Mouse (Mus musculus) neural tube, embryonic 13.5 days (tissue): ENCODE measurements at regions not wholly inside any gene's neighbourhood (a gene's known extent, or its start where the extent isn't known, plus 50 kb on each side); places are given as distances from the start of the nearest gene placed in this dataset.

ENCODE experiments used
- ATAC-seq: fragments of 200-750 bp; cut with Nextera tagmentation; 2 replicates; pipeline ENCODE4 v1.8.0; 2017; ENCODE audit warnings: low read depth, mild to moderate bottlenecking, moderate TSS enrichment, moderate library complexity
- H3K27ac ChIP-seq: fragments of 300-500 bp; sonication (generic); replicated peaks from 2 replicates; pipeline ENCODE4 v1.5.1; 2015; ENCODE audit warnings: moderate library complexity, mild to moderate bottlenecking, inconsistent platforms
- H3K27me3 ChIP-seq: fragments of 300-500 bp; sonication (generic); 2 replicates; pipeline ENCODE4 v1.6.1; 2015; ENCODE audit warnings: mild to moderate bottlenecking, inconsistent platforms
- H3K36me3 ChIP-seq: fragments of 300-500 bp; sonication (generic); 2 replicates; pipeline ENCODE4 v1.6.1; 2015; ENCODE audit warnings: mild to moderate bottlenecking, inconsistent platforms
- H3K4me1 ChIP-seq: fragments of 300-500 bp; sonication (generic); replicated peaks from 2 replicates; pipeline ENCODE4 v1.6.1; 2015; ENCODE audit warnings: inconsistent platforms
- H3K4me2 ChIP-seq: fragments of 300-500 bp; sonication (generic); 2 replicates; pipeline ENCODE4 v1.6.1; 2015; ENCODE audit warnings: inconsistent platforms, mild to moderate bottlenecking, moderate library complexity
- H3K4me3 ChIP-seq: fragments of 300-500 bp; sonication (generic); 2 replicates; pipeline ENCODE4 v1.5.1; 2015; ENCODE audit warnings: mild to moderate bottlenecking, inconsistent platforms
- H3K9ac ChIP-seq: fragments of 300-500 bp; sonication (generic); 2 replicates; pipeline ENCODE4 v1.6.1; 2015; ENCODE audit warnings: moderate library complexity, mild to moderate bottlenecking, inconsistent platforms
- H3K9me3 ChIP-seq: fragments of 300-500 bp; sonication (generic); 2 replicates; pipeline ENCODE4 v1.6.1; 2016; ENCODE audit warnings: inconsistent platforms
- WGBS: fragments of 180-500 bp; shearing (Covaris S2); methylation state at CpG from one replicate; pipeline ENCODE4 v1.1.7; 2015; 5-methylcytosine and 5-hydroxymethylcytosine counted together

DNA sequence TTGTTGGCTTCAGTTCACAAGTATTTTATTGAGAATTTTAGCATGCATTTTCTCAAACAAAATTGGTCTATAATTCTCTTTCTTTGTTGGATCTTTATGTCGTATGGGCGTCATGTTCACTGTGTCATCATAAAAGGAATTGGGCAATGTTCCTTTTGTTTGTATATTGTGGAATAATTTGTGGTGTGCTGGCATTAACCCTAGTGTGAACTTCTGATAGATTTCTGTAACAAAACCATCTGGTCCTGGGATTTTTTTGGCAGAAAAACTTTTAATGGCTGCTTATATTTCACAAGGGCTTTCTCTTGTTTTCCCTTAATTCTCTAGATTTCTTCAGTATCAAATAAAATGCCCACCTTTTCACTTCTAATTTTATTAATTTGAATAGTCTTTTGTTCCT lies 278.7 kb downstream of the Slitrk1 start:
- no peak for ATAC-seq
- Histone ChIP-seq H3K27ac (no peak overlapping the region), H3K27me3 (no peaks in the 10 kb centered on the region), H3K36me3 (no peaks in the 10 kb centered on the region), H3K4me2 (no peak overlapping the region), H3K9me3 (no peaks in the 10 kb centered on the region), H3K9ac (no peak overlapping the region), H3K4me1 (no peaks in the 10 kb centered on the region), H3K4me3 (no peak overlapping the region)
- WGBS: 82% methylated on average over 2 of the region's 2 CpGs

- Histone ChIP-seq H3K27me3 (no peaks in the 10 kb centered on the region), H3K27ac (no peak overlapping the region), H3K9me3 (no peaks in the 10 kb centered on the region), H3K4me1 (no peaks in the 10 kb centered on the region), H3K4me2 (no peak overlapping the region), H3K4me3 (no peak overlapping the region), H3K36me3 (no peaks in the 10 kb centered on the region), H3K9ac (no peak overlapping the region)
- 85% methylated on average over 1 of the region's 1 CpGs for whole genome bisulfite sequencing
- ATAC-seq: no peak
Observed at GRCm38 (mm10) chr14:108610028-108610427, 303.9 kb downstream of the Slitrk1 start.
